Mouse (Mus musculus): Measurements from ENCODE around the gene Sema4f. TPM values are rescaled to one million over a fixed set of nuclear protein-coding genes. Genes with fewer than 3 reads are reported as not detected.

The Sema4f gene
- polyA plus RNA-seq, 1 experiment from 2014 or later: 2.0 TPM

GRCm38 (mm10) chr6:82906985-82907384 lies 32.6 kb downstream of the Sema4f start:
- Histone ChIP-seq H3K4me1 (replicated peaks; ENCODE audit: control insufficient read depth, insufficient read depth, low read length) (no peaks in the 10 kb centered on the region), H3K36me3 (ENCODE audit: control insufficient read depth, insufficient read depth, low read length) (no peaks in the 10 kb centered on the region), H3K27me3 (ENCODE audit: control insufficient read depth, insufficient read depth, low read length) (no peaks in the 10 kb centered on the region), H3K27ac (ENCODE audit: low read depth, low read length) (no peak overlapping the region), H3K9ac (ENCODE audit: low read depth, low read length) (no peak overlapping the region), H3K4me3 (ENCODE audit: low read depth, low read length) (no peak overlapping the region), H3K4me2 (replicated peaks; ENCODE audit: low read depth, low read length) (no peak overlapping the region), H3K9me3 (ENCODE audit: control insufficient read depth, low read length) (no peaks in the 10 kb centered on the region)
- ATAC-seq (ENCODE audit: low FRiP score): no peak
- DNase-seq (ENCODE audit: low spot score): no peak
- 90% methylated on average over 3 of the region's 3 CpGs for WGBS

- no peaks in the 10 kb centered on the region for H3K27me3 ChIP-seq (ENCODE audit: control insufficient read depth, insufficient read depth, low read length)
- no peak overlapping the region for H3K4me2 ChIP-seq (replicated peaks; ENCODE audit: low read depth, low read length)
- no peak for DNase-seq (ENCODE audit: low spot score)
- no peak overlapping the region for H3K27ac ChIP-seq (ENCODE audit: low read depth, low read length)
- no peaks in the 10 kb centered on the region for H3K9me3 ChIP-seq (ENCODE audit: control insufficient read depth, low read length)
- no peak overlapping the region for H3K9ac ChIP-seq (ENCODE audit: low read depth, low read length)
- H3K4me1 ChIP-seq (replicated peaks; ENCODE audit: control insufficient read depth, insufficient read depth, low read length): no peaks in the 10 kb centered on the region
- no peak overlapping the region for H3K4me3 ChIP-seq (ENCODE audit: low read depth, low read length)
- no peak for ATAC-seq (ENCODE audit: low FRiP score)
- 83% methylated on average over 8 of the region's 8 CpGs for WGBS
- H3K36me3 ChIP-seq (ENCODE audit: control insufficient read depth, insufficient read depth, low read length): no peaks in the 10 kb centered on the region
Measured at GRCm38 (mm10) chr6:82902559-82902958, 37.0 kb downstream of the Sema4f start.

- H3K4me2 ChIP-seq (replicated peaks; ENCODE audit: low read depth, low read length): no peak overlapping the region
- H3K4me1 ChIP-seq (replicated peaks; ENCODE audit: control insufficient read depth, insufficient read depth, low read length): no peaks in the 10 kb centered on the region
- no peaks in the 10 kb centered on the region for H3K27me3 ChIP-seq (ENCODE audit: control insufficient read depth, insufficient read depth, low read length)
- H3K9ac ChIP-seq (ENCODE audit: low read depth, low read length): no peak overlapping the region
- WGBS: 72% methylated on average over 4 of the region's 4 CpGs
- ATAC-seq (ENCODE audit: low FRiP score): no peak
- no peak for DNase-seq (ENCODE audit: low spot score)
- no peak overlapping the region for H3K27ac ChIP-seq (ENCODE audit: low read depth, low read length)
- H3K4me3 ChIP-seq (ENCODE audit: low read depth, low read length): no peak overlapping the region
- H3K9me3 ChIP-seq (ENCODE audit: control insufficient read depth, low read length): no peaks in the 10 kb centered on the region
- no peaks in the 10 kb centered on the region for H3K36me3 ChIP-seq (ENCODE audit: control insufficient read depth, insufficient read depth, low read length)
Measured at GRCm38 (mm10) chr6:82898745-82899144, 40.8 kb downstream of the Sema4f start.

- ATAC-seq (ENCODE audit: low FRiP score): no peak
- Histone ChIP-seq H3K4me1 (replicated peaks; ENCODE audit: control insufficient read depth, insufficient read depth, low read length) (no peaks in the 10 kb centered on the region), H3K9me3 (ENCODE audit: control insufficient read depth, low read length) (no peaks in the 10 kb centered on the region), H3K4me2 (replicated peaks; ENCODE audit: low read depth, low read length) (no peak overlapping the region), H3K27me3 (ENCODE audit: control insufficient read depth, insufficient read depth, low read length) (no peaks in the 10 kb centered on the region), H3K36me3 (ENCODE audit: control insufficient read depth, insufficient read depth, low read length) (no peaks in the 10 kb centered on the region), H3K27ac (ENCODE audit: low read depth, low read length) (no peak overlapping the region), H3K9ac (ENCODE audit: low read depth, low read length) (no peak overlapping the region), H3K4me3 (ENCODE audit: low read depth, low read length) (no peak overlapping the region)
- no peak for DNase-seq (ENCODE audit: low spot score)
- WGBS: 88% methylated on average over 4 of the region's 4 CpGs
Measured at GRCm38 (mm10) chr6:82898227-82898626, 41.3 kb downstream of the Sema4f start.

GRCm38 (mm10) chr6:82897311-82897710 lies 42.3 kb downstream of the Sema4f start:
- ATAC-seq (ENCODE audit: low FRiP score) (no peak), DNase-seq (ENCODE audit: low spot score) (no peak)
- no peak overlapping the region for H3K9ac ChIP-seq (ENCODE audit: low read depth, low read length)
- H3K4me1 ChIP-seq (replicated peaks; ENCODE audit: control insufficient read depth, insufficient read depth, low read length): no peaks in the 10 kb centered on the region
- no peaks in the 10 kb centered on the region for H3K36me3 ChIP-seq (ENCODE audit: control insufficient read depth, insufficient read depth, low read length)
- H3K27me3 ChIP-seq (ENCODE audit: control insufficient read depth, insufficient read depth, low read length): no peaks in the 10 kb centered on the region
- WGBS: 69% methylated on average over 3 of the region's 3 CpGs
- H3K4me3 ChIP-seq (ENCODE audit: low read depth, low read length): no peak overlapping the region
- H3K9me3 ChIP-seq (ENCODE audit: control insufficient read depth, low read length): no peaks in the 10 kb centered on the region
- H3K4me2 ChIP-seq (replicated peaks; ENCODE audit: low read depth, low read length): no peak overlapping the region
- H3K27ac ChIP-seq (ENCODE audit: low read depth, low read length): no peak overlapping the region

GRCm38 (mm10) chr6:82893415-82893814 lies 46.2 kb downstream of the Sema4f start:
- no peak for DNase-seq (ENCODE audit: low spot score)
- H3K27ac ChIP-seq (ENCODE audit: low read depth, low read length): no peak overlapping the region
- H3K9ac ChIP-seq (ENCODE audit: low read depth, low read length): no peak overlapping the region
- H3K4me2 ChIP-seq (replicated peaks; ENCODE audit: low read depth, low read length): no peak overlapping the region
- H3K9me3 ChIP-seq (ENCODE audit: control insufficient read depth, low read length): no peaks in the 10 kb centered on the region
- WGBS: 59% methylated on average over 3 of the region's 3 CpGs
- H3K4me3 ChIP-seq (ENCODE audit: low read depth, low read length): no peak overlapping the region
- ATAC-seq (ENCODE audit: low FRiP score): no peak
- no peaks in the 10 kb centered on the region for H3K27me3 ChIP-seq (ENCODE audit: control insufficient read depth, insufficient read depth, low read length)
- H3K36me3 ChIP-seq (ENCODE audit: control insufficient read depth, insufficient read depth, low read length): no peaks in the 10 kb centered on the region
- no peaks in the 10 kb centered on the region for H3K4me1 ChIP-seq (replicated peaks; ENCODE audit: control insufficient read depth, insufficient read depth, low read length)

- Histone ChIP-seq H3K4me1 (replicated peaks; ENCODE audit: control insufficient read depth, insufficient read depth, low read length) (no peaks in the 10 kb centered on the region), H3K4me3 (ENCODE audit: low read depth, low read length) (no peak overlapping the region), H3K9me3 (ENCODE audit: control insufficient read depth, low read length) (no peaks in the 10 kb centered on the region), H3K36me3 (ENCODE audit: control insufficient read depth, insufficient read depth, low read length) (no peaks in the 10 kb centered on the region), H3K27me3 (ENCODE audit: control insufficient read depth, insufficient read depth, low read length) (no peaks in the 10 kb centered on the region), H3K4me2 (replicated peaks; ENCODE audit: low read depth, low read length) (no peak overlapping the region), H3K27ac (ENCODE audit: low read depth, low read length) (no peak overlapping the region), H3K9ac (ENCODE audit: low read depth, low read length) (no peak overlapping the region)
- WGBS: 79% methylated on average over 2 of the region's 2 CpGs
- ATAC-seq (ENCODE audit: low FRiP score) (no peak), DNase-seq (ENCODE audit: low spot score) (no peak)
Measured at GRCm38 (mm10) chr6:82892540-82892939, 47.0 kb downstream of the Sema4f start.

- H3K4me2 ChIP-seq (replicated peaks; ENCODE audit: low read depth, low read length): no peak overlapping the region
- WGBS: 57% methylated on average over 6 of the region's 6 CpGs
- no peaks in the 10 kb centered on the region for H3K4me1 ChIP-seq (replicated peaks; ENCODE audit: control insufficient read depth, insufficient read depth, low read length)
- H3K9ac ChIP-seq (ENCODE audit: low read depth, low read length): no peak overlapping the region
- no peak for DNase-seq (ENCODE audit: low spot score)
- H3K27me3 ChIP-seq (ENCODE audit: control insufficient read depth, insufficient read depth, low read length): no peaks in the 10 kb centered on the region
- H3K36me3 ChIP-seq (ENCODE audit: control insufficient read depth, insufficient read depth, low read length): no peaks in the 10 kb centered on the region
- no peak overlapping the region for H3K4me3 ChIP-seq (ENCODE audit: low read depth, low read length)
- no peak for ATAC-seq (ENCODE audit: low FRiP score)
- no peak overlapping the region for H3K27ac ChIP-seq (ENCODE audit: low read depth, low read length)
- H3K9me3 ChIP-seq (ENCODE audit: control insufficient read depth, low read length): no peaks in the 10 kb centered on the region
Measured at GRCm38 (mm10) chr6:82891488-82891887, 48.1 kb downstream of the Sema4f start.

GRCm38 (mm10) chr6:82886330-82886729 lies 53.2 kb downstream of the Sema4f start:
- ATAC-seq (ENCODE audit: low FRiP score): no peak
- H3K4me3 ChIP-seq (ENCODE audit: low read depth, low read length): no peak overlapping the region
- WGBS: 94% methylated on average over 4 of the region's 4 CpGs
- no peaks in the 10 kb centered on the region for H3K9me3 ChIP-seq (ENCODE audit: control insufficient read depth, low read length)
- DNase-seq (ENCODE audit: low spot score): no peak
- H3K9ac ChIP-seq (ENCODE audit: low read depth, low read length): no peak overlapping the region
- H3K27ac ChIP-seq (ENCODE audit: low read depth, low read length): no peak overlapping the region
- H3K36me3 ChIP-seq (ENCODE audit: control insufficient read depth, insufficient read depth, low read length): no peaks in the 10 kb centered on the region
- H3K27me3 ChIP-seq (ENCODE audit: control insufficient read depth, insufficient read depth, low read length): no peaks in the 10 kb centered on the region
- no peak overlapping the region for H3K4me2 ChIP-seq (replicated peaks; ENCODE audit: low read depth, low read length)
- H3K4me1 ChIP-seq (replicated peaks; ENCODE audit: control insufficient read depth, insufficient read depth, low read length): no peaks in the 10 kb centered on the region

All from hindbrain, embryonic 11.5 days (tissue).